Mouse (Mus musculus) stomach, postnatal 0 days (tissue): ENCODE data around the gene Coro2b. TPM values are rescaled to one million over a fixed set of nuclear protein-coding genes. Genes with fewer than 3 reads are reported as not detected.

Source experiments
- ATAC-seq: fragments of 200-750 bp; cut with Nextera tagmentation; 2 replicates; pipeline ENCODE4 v1.8.0; 2017; ENCODE audit not compliant: low FRiP score, low TSS enrichment
- DNase-seq: peaks from one replicate; pipeline ENCODE4 v3.0.0-alpha.2; 2016; ENCODE audit warnings: low spot score
- H3K27ac ChIP-seq: fragments of 300-500 bp; sonication (generic); replicated peaks from 2 replicates; pipeline ENCODE4 v1.5.1; 2014; ENCODE audit warnings: mild to moderate bottlenecking, control low read depth
- H3K27me3 ChIP-seq: fragments of 300-500 bp; sonication (generic); 2 replicates; pipeline ENCODE4 v1.6.1; 2014; ENCODE audit warnings: low read length; ENCODE audit not compliant: control insufficient read depth, insufficient read depth
- H3K36me3 ChIP-seq: fragments of 300-500 bp; sonication (generic); 2 replicates; pipeline ENCODE4 v1.6.1; 2014; ENCODE audit warnings: low read length, mixed read lengths; ENCODE audit not compliant: control insufficient read depth, insufficient read depth
- H3K4me1 ChIP-seq: fragments of 300-500 bp; sonication (generic); replicated peaks from 2 replicates; pipeline ENCODE4 v1.6.1; 2014; ENCODE audit warnings: antibody characterized with exemption; ENCODE audit not compliant: control insufficient read depth, insufficient read depth
- H3K4me2 ChIP-seq: fragments of 300-500 bp; sonication (generic); replicated peaks from 2 replicates; pipeline ENCODE4 v1.6.1; 2014; ENCODE audit warnings: low read depth, mild to moderate bottlenecking, control low read depth, moderate library complexity
- H3K4me3 ChIP-seq: fragments of 300-500 bp; sonication (generic); 2 replicates; pipeline ENCODE4 v1.5.1; 2014; ENCODE audit warnings: low read depth, low read length, control low read depth
- H3K9ac ChIP-seq: fragments of 300-500 bp; sonication (generic); 2 replicates; pipeline ENCODE4 v1.6.1; 2014; ENCODE audit warnings: mild to moderate bottlenecking, low read length, control low read depth, mixed read lengths
- H3K9me3 ChIP-seq: fragments of 300-500 bp; sonication (generic); 2 replicates; pipeline ENCODE4 v1.6.1; 2016; ENCODE audit warnings: low read length; ENCODE audit not compliant: control insufficient read depth
- CTCF ChIP-seq: IDR thresholded peaks from 2 replicates; pipeline ENCODE4 v1.5.1; 2016; ENCODE audit warnings: antibody characterized with exemption, low read depth, mild to moderate bottlenecking, moderate library complexity
- EP300 ChIP-seq: optimal IDR thresholded peaks from 2 replicates; pipeline ENCODE3; 2016; ENCODE audit warnings: antibody characterized with exemption
- WGBS: fragments of 180-500 bp; shearing (Covaris S2); extraction: QIAGEN DNeasy Blood & Tissue Kit; methylation state at CpG from one replicate; pipeline ENCODE4 v1.1.7; 2014; 5-methylcytosine and 5-hydroxymethylcytosine counted together
- polyA plus RNA-seq: library from polyadenylated mRNA; unstranded; fragments of >200 nt; fragmentation: Nextera tagmentation; extraction: Ambion mirVana; gene quantifications from 2 replicates; pipeline ENCODE4 v1.2.1, GENCODE M21; 2015

Coro2b gene
- polyA plus RNA-seq, 1 experiment from 2014 or later = 4.9 TPM

DNA sequence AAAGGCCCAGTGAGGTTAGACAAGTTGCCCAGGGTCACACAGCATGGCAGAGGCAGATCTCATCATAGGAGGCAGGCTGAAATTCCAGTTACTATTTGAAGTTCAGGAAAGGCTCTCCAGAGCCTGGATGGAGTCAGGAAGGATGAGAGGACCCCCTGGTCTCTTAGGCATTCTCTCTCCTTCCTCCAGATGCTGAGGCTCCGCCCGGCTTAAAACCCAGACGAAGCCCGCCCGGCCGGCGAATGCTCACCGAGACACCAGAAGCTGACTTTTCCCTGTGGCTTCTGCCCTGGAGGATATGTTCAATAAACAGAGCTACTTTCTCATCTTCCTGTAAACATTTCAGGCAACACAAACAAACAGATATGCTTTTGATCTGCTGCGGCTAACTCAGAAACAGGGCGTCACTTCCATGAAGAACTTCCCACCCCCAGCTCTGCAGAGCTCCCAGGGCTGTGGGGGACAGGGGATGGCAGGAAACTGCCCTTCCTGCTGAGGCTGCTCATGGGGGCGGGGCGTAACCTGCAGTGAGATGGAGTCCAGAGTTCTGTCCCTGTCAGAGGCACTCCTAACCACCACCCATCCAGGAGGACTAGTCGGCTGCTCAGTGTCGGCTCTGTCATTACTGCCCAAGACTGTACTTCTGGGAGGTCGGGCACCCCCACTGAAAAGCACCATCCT is 13.9 kb downstream of the Coro2b start:
- Histone ChIP-seq H3K27ac (no peak overlapping the region), H3K9me3 (no peaks in the 10 kb centered on the region), H3K4me2 (no peak overlapping the region), H3K36me3 (no peaks in the 10 kb centered on the region), H3K4me3 (no peak overlapping the region), H3K4me1 (peaks cover 5% of the 10 kb centered on the region), H3K27me3 (no peaks in the 10 kb centered on the region), H3K9ac (no peak overlapping the region)
- DNase-seq (no peak), ATAC-seq (0 out of 2 replicates have a peak, but pooled peaks have one; percentile 44)
- WGBS = 47% methylated on average over 15 of the region's 15 CpGs
- TF ChIP-seq CTCF = no peak
- TF ChIP-seq EP300 = no peak

DNA sequence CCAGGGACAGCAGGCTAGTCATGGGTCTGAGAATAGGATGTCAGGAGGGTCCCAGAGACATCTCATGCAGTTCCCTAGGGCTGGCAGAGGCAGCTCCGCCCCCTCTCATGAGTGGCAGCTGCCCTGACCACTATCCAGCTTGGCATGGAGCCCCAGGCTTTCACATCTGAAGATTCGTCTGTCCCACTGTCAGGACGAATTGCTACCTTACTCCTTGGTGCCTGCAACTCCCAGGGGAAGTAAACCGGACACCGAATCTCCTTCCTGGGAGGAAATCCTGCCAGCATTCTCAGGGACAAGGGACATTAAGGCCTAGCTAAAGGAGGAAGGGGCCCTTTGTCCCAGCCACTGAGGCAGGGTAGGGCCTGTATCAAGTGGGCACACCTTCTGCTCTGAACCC is 14.6 kb downstream of the Coro2b start:
- no peak for TF ChIP-seq EP300
- no peak for TF ChIP-seq CTCF
- Histone ChIP-seq H3K4me1 (peaks cover 5% of the 10 kb centered on the region), H3K27me3 (no peaks in the 10 kb centered on the region), H3K27ac (no peak overlapping the region), H3K9me3 (no peaks in the 10 kb centered on the region), H3K4me2 (no peak overlapping the region), H3K9ac (no peak overlapping the region), H3K4me3 (no peak overlapping the region), H3K36me3 (no peaks in the 10 kb centered on the region)
- ATAC-seq (no peak), DNase-seq (no peak)
- 75% methylated on average over 5 of the region's 5 CpGs for WGBS

DNA sequence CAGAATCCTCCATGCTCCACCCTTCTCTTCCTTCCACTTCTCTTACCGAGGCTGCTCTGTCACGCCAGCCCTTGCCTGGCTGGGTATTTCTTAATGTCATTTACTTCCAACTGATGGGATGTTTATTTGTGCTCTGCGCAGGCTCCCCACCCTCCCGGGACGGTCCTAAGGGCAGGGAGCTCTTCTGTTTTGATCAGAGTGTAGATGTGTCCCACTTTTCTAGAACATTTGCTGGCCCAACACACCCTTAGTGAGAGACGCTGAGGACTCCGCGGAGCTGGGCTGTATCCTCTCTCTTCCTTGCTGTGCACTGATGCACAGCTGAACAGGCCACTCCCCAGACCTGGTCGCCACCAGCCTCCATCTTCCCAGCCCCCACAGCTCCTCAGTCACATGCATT is 15.3 kb downstream of the Coro2b start:
- WGBS = 40% methylated on average over 9 of the region's 9 CpGs
- Histone ChIP-seq H3K9ac (no peak overlapping the region), H3K4me1 (peaks cover 5% of the 10 kb centered on the region), H3K27me3 (no peaks in the 10 kb centered on the region), H3K9me3 (no peaks in the 10 kb centered on the region), H3K27ac (no peak overlapping the region), H3K4me2 (no peak overlapping the region), H3K36me3 (no peaks in the 10 kb centered on the region), H3K4me3 (no peak overlapping the region)
- DNase-seq (no peak), ATAC-seq (no peak)
- TF ChIP-seq EP300 (no peak), CTCF (no peak)

DNA sequence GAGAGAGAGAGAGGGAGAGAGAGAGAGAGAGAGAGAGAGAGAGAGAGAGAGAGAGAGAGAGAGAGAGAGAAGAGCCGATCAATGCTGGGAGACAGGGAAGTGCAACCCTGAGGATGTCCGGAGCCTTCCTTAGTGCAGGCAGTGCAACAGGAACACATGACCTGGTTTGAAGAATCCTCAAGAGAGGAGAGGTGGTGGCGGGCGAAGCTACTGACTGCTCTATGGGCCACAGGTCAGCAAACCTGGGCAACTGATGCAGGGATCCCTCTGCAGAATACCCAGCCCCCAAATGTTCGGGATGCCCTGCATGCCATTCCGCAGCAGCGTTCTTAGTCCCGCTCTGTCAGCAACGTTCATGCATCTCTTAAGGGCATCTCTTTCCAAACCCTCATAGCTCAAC is 15.9 kb downstream of the Coro2b start:
- H3K9ac ChIP-seq = no peak overlapping the region
- H3K27me3 ChIP-seq = no peaks in the 10 kb centered on the region
- no peak overlapping the region for H3K27ac ChIP-seq
- no peaks in the 10 kb centered on the region for H3K9me3 ChIP-seq
- H3K4me2 ChIP-seq = no peak overlapping the region
- no peak overlapping the region for H3K4me3 ChIP-seq
- H3K4me1 ChIP-seq = peaks cover 3% of the 10 kb centered on the region
- DNase-seq (no peak), ATAC-seq (no peak)
- WGBS = 50% methylated on average over 7 of the region's 9 CpGs
- TF ChIP-seq EP300 = no peak
- no peak for TF ChIP-seq CTCF
- no peaks in the 10 kb centered on the region for H3K36me3 ChIP-seq

GRCm38 (mm10) chr9:62519787-62520503 is 16.9 kb downstream of the Coro2b start:
- no peak overlapping the region for H3K4me2 ChIP-seq
- no peak overlapping the region for H3K4me3 ChIP-seq
- H3K27ac ChIP-seq = no peak overlapping the region
- 76% methylated on average over 15 of the region's 15 CpGs for WGBS
- no peaks in the 10 kb centered on the region for H3K9me3 ChIP-seq
- TF ChIP-seq EP300 = no peak
- TF ChIP-seq CTCF = no peak
- no peaks in the 10 kb centered on the region for H3K27me3 ChIP-seq
- H3K4me1 ChIP-seq = peaks cover 3% of the 10 kb centered on the region
- no peak for ATAC-seq
- H3K36me3 ChIP-seq = no peaks in the 10 kb centered on the region
- no peak for DNase-seq
- H3K9ac ChIP-seq = no peak overlapping the region

- H3K4me3 ChIP-seq = no peak overlapping the region
- H3K9me3 ChIP-seq = no peaks in the 10 kb centered on the region
- H3K9ac ChIP-seq = no peak overlapping the region
- DNase-seq = no peak
- TF ChIP-seq CTCF (no peak), EP300 (no peak)
- 92% methylated on average over 10 of the region's 10 CpGs for WGBS
- H3K27ac ChIP-seq = no peak overlapping the region
- H3K4me1 ChIP-seq = peaks cover 3% of the 10 kb centered on the region
- H3K36me3 ChIP-seq = no peaks in the 10 kb centered on the region
- no peaks in the 10 kb centered on the region for H3K27me3 ChIP-seq
- H3K4me2 ChIP-seq = no peak overlapping the region
- no peak for ATAC-seq
These were observed 17.5 kb downstream of the Coro2b start for GRCm38 (mm10) chr9:62519334-62519733.
